8 mouse cellular contexts compared by ENCODE assay signal in the genomic region with DNA sequence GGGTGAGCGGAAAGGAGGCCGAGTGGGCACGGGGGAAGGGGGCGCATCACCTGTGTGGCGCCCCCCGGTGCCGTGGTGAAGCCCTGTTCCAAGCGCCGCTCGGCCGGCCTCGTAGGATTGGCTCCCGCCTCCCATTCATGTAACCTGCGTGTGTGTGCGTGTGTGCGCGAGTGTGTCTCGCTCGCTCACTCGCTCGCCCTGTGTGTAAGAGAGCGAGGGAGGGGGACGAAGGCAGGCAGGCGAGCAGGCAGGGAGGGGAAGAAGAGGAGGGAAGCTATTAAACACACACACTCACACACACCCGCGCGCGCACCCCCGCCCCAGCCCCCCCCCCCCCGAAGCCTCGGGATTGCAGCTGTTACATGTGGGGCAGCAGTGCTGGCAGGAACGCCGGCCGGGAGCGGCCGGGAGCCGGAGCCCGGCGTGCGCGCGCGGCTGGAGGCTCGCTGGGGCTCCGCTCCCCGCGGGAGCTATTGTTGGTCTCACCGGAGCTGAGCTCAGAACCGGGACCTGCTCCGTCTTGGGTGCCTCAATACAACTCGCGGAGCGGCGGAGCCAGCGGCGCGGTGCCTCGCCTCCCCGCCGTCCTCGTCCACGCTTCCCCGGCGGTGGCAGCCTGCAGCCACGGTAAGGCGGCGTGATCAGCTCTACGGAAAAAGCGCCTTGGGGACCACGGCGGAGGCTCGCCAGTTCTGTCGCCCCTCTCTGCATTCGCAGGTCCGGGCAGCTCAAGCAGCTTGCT. TPM values are rescaled to one million over a fixed set of nuclear protein-coding genes. Genes with fewer than 3 reads are reported as not detected.
DNase-seq lines count a peak whose midpoint lies in the region; ATAC-seq and TF ChIP-seq lines count a peak whose summit lies in the region.

No protein-coding gene starts in this region.

- peak; percentile 52 for ATAC-seq in embryonic facial prominence, embryonic 15.5 days (ENCODE audit: insufficient number of reproducible peaks, low FRiP score, low TSS enrichment, low read depth)
- ATAC-seq in hindbrain, embryonic 11.5 days (ENCODE audit: low FRiP score), result peak; percentile 62
- ATAC-seq in megakaryocyte-erythroid progenitor cell, adult 5-6 weeks (replicated peaks; ENCODE audit: low FRiP score, low TSS enrichment, poor library complexity, severe bottlenecking), result no peak

- no peaks in the 10 kb centered on the region for H3K27me3 ChIP-seq in embryonic facial prominence, embryonic 15.5 days
- peaks cover 5% of the 10 kb centered on the region; the same call in 1 of the 2 replicates for H3K27me3 ChIP-seq in hindbrain, embryonic 11.5 days (ENCODE audit: control insufficient read depth, insufficient read depth, low read length)
- H3K27me3 ChIP-seq in small intestine, adult 2 months (ENCODE audit: control insufficient read depth, insufficient read depth, low read length), result peaks cover 30% of the 10 kb centered on the region

- DNase-seq in ES-E14 (ENCODE audit: low read depth, low spot score), result no peak
- peak; percentile 42 for DNase-seq in adrenal gland, postnatal 10 days
- peak; percentile 79 for DNase-seq in hindbrain, embryonic 11.5 days (ENCODE audit: low spot score)
- peak; percentile 39 to 44 for DNase-seq in layer of hippocampus, postnatal 25 days (ENCODE audit: extremely low spot score in 1 of 2, low spot score in 1 of 2)
- DNase-seq in lung, postnatal 4 days, result peak; percentile 42 to 61

- peak overlapping the region; percentile 70 to 86 for H3K4me3 ChIP-seq in ES-E14 (ENCODE audit: insufficient read depth in 1 of 2, low read depth in 1 of 2, low read length in 2 of 2, poor library complexity in 1 of 2, severe bottlenecking in 1 of 2)
- H3K4me3 ChIP-seq in embryonic facial prominence, embryonic 15.5 days (replicated peaks), result peak overlapping the region; percentile 65
- peak overlapping the region; percentile 74 for H3K4me3 ChIP-seq in hindbrain, embryonic 11.5 days (ENCODE audit: low read depth, low read length)
- H3K4me3 ChIP-seq in small intestine, adult 2 months (ENCODE audit: low read depth, low read length), result peak overlapping the region; percentile 58

- no peak for TF ChIP-seq CTCF in small intestine, adult 2 months (IDR thresholded peaks at IDR 0.05; ENCODE audit: extremely low read depth, insufficient read length, insufficient replicate concordance, low read depth, low read length)

- WGBS in embryonic facial prominence, embryonic 15.5 days, result 0% methylated on average over 60 of the region's 75 CpGs
- WGBS in hindbrain, embryonic 11.5 days, result under 1% methylated on average over 54 of the region's 75 CpGs
- 2% methylated on average over 69 of the region's 75 CpGs for WGBS in small intestine, adult 2 months

- H3K36me3 ChIP-seq in ES-E14 (ENCODE audit: control insufficient read depth, insufficient read depth, low read length, poor library complexity, severe bottlenecking), result no peaks in the 10 kb centered on the region
- no peaks in the 10 kb centered on the region for H3K36me3 ChIP-seq in embryonic facial prominence, embryonic 15.5 days
- no peaks in the 10 kb centered on the region for H3K36me3 ChIP-seq in hindbrain, embryonic 11.5 days (ENCODE audit: control insufficient read depth, insufficient read depth, low read length)
- H3K36me3 ChIP-seq in small intestine, adult 2 months (ENCODE audit: control insufficient read depth, insufficient read depth, low read length), result no peaks in the 10 kb centered on the region

- peak overlapping the region; percentile 5; the same call in 1 of the 2 replicates for H3K27ac ChIP-seq in ES-E14 (ENCODE audit: insufficient read depth, low read depth, low read length, poor library complexity, severe bottlenecking)
- peak overlapping the region; percentile 90 for H3K27ac ChIP-seq in embryonic facial prominence, embryonic 15.5 days (replicated peaks)
- H3K27ac ChIP-seq in hindbrain, embryonic 11.5 days (ENCODE audit: low read depth, low read length), result peak overlapping the region; percentile 82
- H3K27ac ChIP-seq in small intestine, adult 2 months (ENCODE audit: insufficient read depth, low read depth, low read length), result no peak overlapping the region

- no peak for TF ChIP-seq POLR2A in small intestine, adult 2 months (IDR thresholded peaks at IDR 0.05; ENCODE audit: low read depth, low read length)

- H3K9ac ChIP-seq in ES-E14 (ENCODE audit: insufficient read depth, low read depth, low read length, poor library complexity, severe bottlenecking), result peak overlapping the region; percentile 83
- H3K9ac ChIP-seq in embryonic facial prominence, embryonic 15.5 days, result peak overlapping the region; percentile 85
- peak overlapping the region; percentile 91 for H3K9ac ChIP-seq in hindbrain, embryonic 11.5 days (ENCODE audit: low read depth, low read length)

- peak overlapping the region; percentile 98 for H3K4me2 ChIP-seq in embryonic facial prominence, embryonic 15.5 days (replicated peaks)
- peak overlapping the region; percentile 98 for H3K4me2 ChIP-seq in hindbrain, embryonic 11.5 days (replicated peaks; ENCODE audit: low read depth, low read length)

- in situ Hi-C loops in ES-E14 (cut with MboI; ENCODE audit: low sequenced_read_pairs in 2 of 2, unreplicated experiment in 2 of 2), result no loop called here

- H3K4me1 ChIP-seq in ES-E14 (ENCODE audit: control insufficient read depth in 2 of 2, insufficient read depth in 2 of 2, low read length in 2 of 2, poor library complexity in 1 of 2), result peaks cover 4 to 14% of the 10 kb centered on the region in 2 experiments
- H3K4me1 ChIP-seq in embryonic facial prominence, embryonic 15.5 days, result peaks cover 31% of the 10 kb centered on the region
- H3K4me1 ChIP-seq in hindbrain, embryonic 11.5 days (replicated peaks; ENCODE audit: control insufficient read depth, insufficient read depth, low read length), result peaks cover 9% of the 10 kb centered on the region; the same call in 1 of the 2 replicates
- H3K4me1 ChIP-seq in small intestine, adult 2 months (ENCODE audit: control insufficient read depth, insufficient read depth, insufficient read length, low read length), result no peaks in the 10 kb centered on the region

- no peaks in the 10 kb centered on the region for H3K9me3 ChIP-seq in ES-E14 (ENCODE audit: control insufficient read depth, insufficient read depth, low read depth, low read length)
- no peaks in the 10 kb centered on the region for H3K9me3 ChIP-seq in embryonic facial prominence, embryonic 15.5 days (replicated peaks)
- H3K9me3 ChIP-seq in hindbrain, embryonic 11.5 days (ENCODE audit: control insufficient read depth, low read length), result no peaks in the 10 kb centered on the region

TF ChIP-seq in ES-E14, 5 proteins besides CTCF, POLR2A, EP300 and RAD21:
- TF ChIP-seq HCFC1 (IDR thresholded peaks at IDR 0.05; ENCODE audit: borderline replicate concordance, insufficient read depth, low read length) (no peak), CHD2 (IDR thresholded peaks at IDR 0.05; ENCODE audit: low read depth, low read length) (no peak), ZC3H11A (IDR thresholded peaks at IDR 0.05; ENCODE audit: borderline replicate concordance, low read depth, low read length) (no peak), MAFK (IDR thresholded peaks at IDR 0.05; ENCODE audit: insufficient read depth, low read depth, low read length) (no peak)

RNA-seq across cellular contexts. Expression of a gene that starts 38.9 kb away (rescaled TPM):
- total RNA-seq in ES-E14 (2012; rRNA removed), result 38.9 and 72.4 TPM in 2 replicates
- total RNA-seq in adrenal gland, postnatal 10 days (2021), result 10 to 100 TPM; 15.6 to 22.3 TPM
- polyA plus RNA-seq in embryonic facial prominence, embryonic 15.5 days (2015; fragmentation: Nextera tagmentation; extraction: Ambion mirVana), result 51.4 and 51.6 TPM in 2 replicates
- polyA plus RNA-seq in hindbrain, embryonic 11.5 days (2014; fragmentation: Nextera tagmentation; extraction: Ambion mirVana), result 19.3 and 24.0 TPM in 2 replicates
- total RNA-seq in layer of hippocampus, postnatal 25 days (2021), result 100 to 1,000 TPM in 1 of 2 experiments, 10 to 100 TPM in 1; 96.7 to 119 TPM
- polyA plus RNA-seq in small intestine, adult 2 months (2012; rRNA removed), result 0.47 and 0.79 TPM in 2 replicates
- total RNA-seq in megakaryocyte-erythroid progenitor cell, adult 5-6 weeks (2014; fragmentation: Nextera tagmentation), result 0.89 TPM in 1 of 2 replicates, not detected in the other
- total RNA-seq in megakaryocyte-erythroid progenitor cell, adult 5-6 weeks (2017), result 0.11 and 0.14 TPM in 2 replicates

Comparison
In these comparisons a context has a peak if more than half of its experiments do, and no peak if none do; other contexts are left out.
1. RNA of a gene that starts 38.9 kb away (total RNA-seq): 96.7 to 119 TPM in layer of hippocampus, postnatal 25 days, 38.9 to 72.4 TPM in ES-E14 and 15.6 to 22.3 TPM in adrenal gland, postnatal 10 days; 0.11 to 0.89 TPM in megakaryocyte-erythroid progenitor cell, adult 5-6 weeks; every median in the first group is over 4 times any median in the second.
2. Peak in every context shown above with its lines, with median percentiles within 50 percentile points of each other: H3K4me3 ChIP-seq and H3K9ac ChIP-seq.